Mouse (Mus musculus): ENCODE results near the gene Il1rap. TPM values are rescaled to one million over a fixed set of nuclear protein-coding genes. Genes with fewer than 3 reads are reported as not detected.

Il1rap gene
- polyA plus RNA-seq, 1 experiment from 2014 or later, result 5.5 TPM

GRCm38 (mm10) chr16:26647036-26647435 lies 65.5 kb downstream of the Il1rap start:
- ATAC-seq, result no peak
- WGBS, result 94% methylated on average over 1 of the region's 1 CpGs

GRCm38 (mm10) chr16:26662722-26663436 lies 81.4 kb downstream of the Il1rap start:
- no peaks in the 10 kb centered on the region for H3K36me3 ChIP-seq (ENCODE audit: control insufficient read depth, insufficient read depth)
- WGBS, result 26% methylated on average over 7 of the region's 7 CpGs
- no peaks in the 10 kb centered on the region for H3K9me3 ChIP-seq (ENCODE audit: control insufficient read depth, low read length)
- H3K9ac ChIP-seq (replicated peaks; ENCODE audit: low read depth, low read length), result no peak overlapping the region
- H3K4me1 ChIP-seq (replicated peaks; ENCODE audit: control insufficient read depth, insufficient read depth, low read length), result peaks cover 6% of the 10 kb centered on the region
- peak overlapping the region; percentile 11; the same call in 1 of the 2 replicates for H3K4me2 ChIP-seq (ENCODE audit: low read length)
- H3K27ac ChIP-seq (ENCODE audit: low read length), result no peak overlapping the region; the same call in 1 of the 2 replicates
- no peaks in the 10 kb centered on the region for H3K27me3 ChIP-seq (replicated peaks; ENCODE audit: control insufficient read depth, insufficient read depth, low read length)
- ATAC-seq, result peak; percentile 84
- H3K4me3 ChIP-seq (replicated peaks; ENCODE audit: low read length), result no peak overlapping the region

More at GRCm38 (mm10) chr16:26647036-26647435, 65.5 kb downstream of the Il1rap start:
- no peak overlapping the region for H3K4me2 ChIP-seq (ENCODE audit: low read length)
- H3K4me3 ChIP-seq (replicated peaks; ENCODE audit: low read length), result no peak overlapping the region
- H3K27ac ChIP-seq (ENCODE audit: low read length), result no peak overlapping the region
- H3K9me3 ChIP-seq (ENCODE audit: control insufficient read depth, low read length), result no peaks in the 10 kb centered on the region
- H3K4me1 ChIP-seq (replicated peaks; ENCODE audit: control insufficient read depth, insufficient read depth, low read length), result no peaks in the 10 kb centered on the region
- H3K36me3 ChIP-seq (ENCODE audit: control insufficient read depth, insufficient read depth), result no peaks in the 10 kb centered on the region
- H3K27me3 ChIP-seq (replicated peaks; ENCODE audit: control insufficient read depth, insufficient read depth, low read length), result no peaks in the 10 kb centered on the region
- no peak overlapping the region for H3K9ac ChIP-seq (replicated peaks; ENCODE audit: low read depth, low read length)

- Histone ChIP-seq H3K9ac (replicated peaks; ENCODE audit: low read depth, low read length) (no peak overlapping the region), H3K4me2 (ENCODE audit: low read length) (no peak overlapping the region), H3K4me3 (replicated peaks; ENCODE audit: low read length) (no peak overlapping the region), H3K4me1 (replicated peaks; ENCODE audit: control insufficient read depth, insufficient read depth, low read length) (peaks cover 6% of the 10 kb centered on the region), H3K27me3 (replicated peaks; ENCODE audit: control insufficient read depth, insufficient read depth, low read length) (no peaks in the 10 kb centered on the region), H3K27ac (ENCODE audit: low read length) (no peak overlapping the region), H3K36me3 (ENCODE audit: control insufficient read depth, insufficient read depth) (no peaks in the 10 kb centered on the region), H3K9me3 (ENCODE audit: control insufficient read depth, low read length) (no peaks in the 10 kb centered on the region)
- 91% methylated on average over 2 of the region's 2 CpGs for WGBS
- no peak for ATAC-seq
Observed at GRCm38 (mm10) chr16:26666401-26666800, 84.9 kb downstream of the Il1rap start.

- no peak for ATAC-seq
- H3K4me1 ChIP-seq (replicated peaks; ENCODE audit: control insufficient read depth, insufficient read depth, low read length), result no peaks in the 10 kb centered on the region
- 73% methylated on average over 2 of the region's 2 CpGs for WGBS
Observed at GRCm38 (mm10) chr16:26669081-26669480, 87.6 kb downstream of the Il1rap start.

GRCm38 (mm10) chr16:26680381-26680780 lies 98.9 kb downstream of the Il1rap start:
- H3K4me3 ChIP-seq (replicated peaks; ENCODE audit: low read length), result no peak overlapping the region
- H3K4me1 ChIP-seq (replicated peaks; ENCODE audit: control insufficient read depth, insufficient read depth, low read length), result no peaks in the 10 kb centered on the region
- H3K27me3 ChIP-seq (replicated peaks; ENCODE audit: control insufficient read depth, insufficient read depth, low read length), result no peaks in the 10 kb centered on the region
- H3K9me3 ChIP-seq (ENCODE audit: control insufficient read depth, low read length), result no peaks in the 10 kb centered on the region
- no peaks in the 10 kb centered on the region for H3K36me3 ChIP-seq (ENCODE audit: control insufficient read depth, insufficient read depth)
- H3K9ac ChIP-seq (replicated peaks; ENCODE audit: low read depth, low read length), result no peak overlapping the region
- no peak overlapping the region for H3K4me2 ChIP-seq (ENCODE audit: low read length)
- ATAC-seq, result no peak
- 86% methylated on average over 2 of the region's 2 CpGs for WGBS
- no peak overlapping the region for H3K27ac ChIP-seq (ENCODE audit: low read length)

More at GRCm38 (mm10) chr16:26669081-26669480, 87.6 kb downstream of the Il1rap start:
- Histone ChIP-seq H3K27me3 (replicated peaks; ENCODE audit: control insufficient read depth, insufficient read depth, low read length) (no peaks in the 10 kb centered on the region), H3K9me3 (ENCODE audit: control insufficient read depth, low read length) (no peaks in the 10 kb centered on the region), H3K36me3 (ENCODE audit: control insufficient read depth, insufficient read depth) (no peaks in the 10 kb centered on the region), H3K4me3 (replicated peaks; ENCODE audit: low read length) (no peak overlapping the region), H3K27ac (ENCODE audit: low read length) (no peak overlapping the region), H3K9ac (replicated peaks; ENCODE audit: low read depth, low read length) (no peak overlapping the region), H3K4me2 (ENCODE audit: low read length) (no peak overlapping the region)

- no peak for ATAC-seq
- Histone ChIP-seq H3K27ac (ENCODE audit: low read length) (no peak overlapping the region), H3K4me3 (replicated peaks; ENCODE audit: low read length) (no peak overlapping the region), H3K27me3 (replicated peaks; ENCODE audit: control insufficient read depth, insufficient read depth, low read length) (no peaks in the 10 kb centered on the region), H3K4me2 (ENCODE audit: low read length) (no peak overlapping the region), H3K4me1 (replicated peaks; ENCODE audit: control insufficient read depth, insufficient read depth, low read length) (no peaks in the 10 kb centered on the region), H3K9me3 (ENCODE audit: control insufficient read depth, low read length) (no peaks in the 10 kb centered on the region), H3K36me3 (ENCODE audit: control insufficient read depth, insufficient read depth) (no peaks in the 10 kb centered on the region), H3K9ac (replicated peaks; ENCODE audit: low read depth, low read length) (no peak overlapping the region)
- 67% methylated on average over 2 of the region's 2 CpGs for WGBS
Observed at GRCm38 (mm10) chr16:26689771-26690170, 108.3 kb downstream of the Il1rap start.

- Histone ChIP-seq H3K4me2 (ENCODE audit: low read length) (no peak overlapping the region), H3K36me3 (ENCODE audit: control insufficient read depth, insufficient read depth) (no peaks in the 10 kb centered on the region), H3K9me3 (ENCODE audit: control insufficient read depth, low read length) (no peaks in the 10 kb centered on the region), H3K27me3 (replicated peaks; ENCODE audit: control insufficient read depth, insufficient read depth, low read length) (no peaks in the 10 kb centered on the region), H3K4me1 (replicated peaks; ENCODE audit: control insufficient read depth, insufficient read depth, low read length) (no peaks in the 10 kb centered on the region), H3K27ac (ENCODE audit: low read length) (no peak overlapping the region), H3K4me3 (replicated peaks; ENCODE audit: low read length) (no peak overlapping the region), H3K9ac (replicated peaks; ENCODE audit: low read depth, low read length) (no peak overlapping the region)
- ATAC-seq, result no peak
- WGBS, result 88% methylated on average over 11 of the region's 11 CpGs
Observed at GRCm38 (mm10) chr16:26691294-26691693, 109.8 kb downstream of the Il1rap start.

- Histone ChIP-seq H3K4me2 (ENCODE audit: low read length) (no peak overlapping the region), H3K27ac (ENCODE audit: low read length) (no peak overlapping the region), H3K9ac (replicated peaks; ENCODE audit: low read depth, low read length) (no peak overlapping the region), H3K4me1 (replicated peaks; ENCODE audit: control insufficient read depth, insufficient read depth, low read length) (no peaks in the 10 kb centered on the region), H3K4me3 (replicated peaks; ENCODE audit: low read length) (no peak overlapping the region), H3K27me3 (replicated peaks; ENCODE audit: control insufficient read depth, insufficient read depth, low read length) (no peaks in the 10 kb centered on the region), H3K36me3 (ENCODE audit: control insufficient read depth, insufficient read depth) (no peaks in the 10 kb centered on the region), H3K9me3 (ENCODE audit: control insufficient read depth, low read length) (no peaks in the 10 kb centered on the region)
- WGBS, result 88% methylated on average over 4 of the region's 4 CpGs
- ATAC-seq, result no peak
Observed at GRCm38 (mm10) chr16:26698076-26698475, 116.6 kb downstream of the Il1rap start.

- no peaks in the 10 kb centered on the region for H3K9me3 ChIP-seq (ENCODE audit: control insufficient read depth, low read length)
- no peak overlapping the region for H3K27ac ChIP-seq (ENCODE audit: low read length)
- no peak overlapping the region for H3K4me2 ChIP-seq (ENCODE audit: low read length)
- no peaks in the 10 kb centered on the region for H3K4me1 ChIP-seq (replicated peaks; ENCODE audit: control insufficient read depth, insufficient read depth, low read length)
- no peak overlapping the region for H3K9ac ChIP-seq (replicated peaks; ENCODE audit: low read depth, low read length)
- H3K27me3 ChIP-seq (replicated peaks; ENCODE audit: control insufficient read depth, insufficient read depth, low read length), result no peaks in the 10 kb centered on the region
- 79% methylated on average over 8 of the region's 8 CpGs for WGBS
- H3K4me3 ChIP-seq (replicated peaks; ENCODE audit: low read length), result no peak overlapping the region
- no peaks in the 10 kb centered on the region for H3K36me3 ChIP-seq (ENCODE audit: control insufficient read depth, insufficient read depth)
- no peak for ATAC-seq
Observed at GRCm38 (mm10) chr16:26700440-26701103, 119.1 kb downstream of the Il1rap start.
